Mouse (Mus musculus): ENCODE results near the gene Zfp941. TPM values are rescaled to one million over a fixed set of nuclear protein-coding genes. Genes with fewer than 3 reads are reported as not detected.
A peak's percentile ranks its signal among the peaks of the same experiment; 100 is the strongest.

The Zfp941 gene
- polyA plus RNA-seq, 1 experiment from 2014 or later = 1.3 TPM

- 91% methylated on average over 10 of the region's 10 CpGs for WGBS
- H3K9me3 ChIP-seq (replicated peaks; ENCODE audit: low read length) = no peaks in the 10 kb centered on the region
- no peaks in the 10 kb centered on the region for H3K27me3 ChIP-seq (ENCODE audit: insufficient read depth, low read length)
- no peak overlapping the region for H3K4me2 ChIP-seq (ENCODE audit: low read length)
- no peak for DNase-seq (ENCODE audit: low spot score)
- no peaks in the 10 kb centered on the region for H3K4me1 ChIP-seq (replicated peaks; ENCODE audit: insufficient read depth, low read length)
- no peak for ATAC-seq (replicated peaks; ENCODE audit: low FRiP score, low read depth)
- no peak for TF ChIP-seq CTCF (IDR thresholded peaks at IDR 0.05; ENCODE audit: low read depth)
- H3K4me3 ChIP-seq (replicated peaks; ENCODE audit: low read depth, low read length) = no peak overlapping the region
- H3K27ac ChIP-seq = no peak overlapping the region
- H3K36me3 ChIP-seq (ENCODE audit: insufficient read depth, low read length) = peaks cover 20% of the 10 kb centered on the region
- no peak overlapping the region for H3K9ac ChIP-seq (ENCODE audit: low read depth, low read length)
These were observed 26.6 kb upstream of the Zfp941 start for GRCm38 (mm10) chr7:140848591-140848990.

GRCm38 (mm10) chr7:140847755-140848580, 26.0 kb upstream of the Zfp941 start, which contains the start of gene Odf3:
Gene Odf3, plus strand, starts transcription at chr7:140847805.
- H3K4me2 ChIP-seq (ENCODE audit: low read length) = no peak within 1 kb of the TSS
- no peak for TF ChIP-seq CTCF (IDR thresholded peaks at IDR 0.05; ENCODE audit: low read depth)
- ATAC-seq (replicated peaks; ENCODE audit: low FRiP score, low read depth) (no peak), DNase-seq (ENCODE audit: low spot score) (no peak)
- no peaks in the 10 kb centered on the region for H3K9me3 ChIP-seq (replicated peaks; ENCODE audit: low read length)
- WGBS = 58% methylated on average over 11 of the region's 11 CpGs
- H3K4me1 ChIP-seq (replicated peaks; ENCODE audit: insufficient read depth, low read length) = no peaks in the 10 kb centered on the region
- H3K4me3 ChIP-seq (replicated peaks; ENCODE audit: low read depth, low read length) = no peak within 1 kb of the TSS
- H3K27ac ChIP-seq = no peak within 1 kb of the TSS
- H3K36me3 ChIP-seq (ENCODE audit: insufficient read depth, low read length) = peaks cover 14% of the 10 kb centered on the region
- H3K9ac ChIP-seq (ENCODE audit: low read depth, low read length) = no peak within 1 kb of the TSS
- H3K27me3 ChIP-seq (ENCODE audit: insufficient read depth, low read length) = no peaks in the 10 kb centered on the region

GRCm38 (mm10) chr7:140846676-140847075, 24.7 kb upstream of the Zfp941 start:
- no peak overlapping the region for H3K9ac ChIP-seq (ENCODE audit: low read depth, low read length)
- H3K36me3 ChIP-seq (ENCODE audit: insufficient read depth, low read length) = peaks cover 3% of the 10 kb centered on the region; the same call in 1 of the 2 replicates
- H3K4me2 ChIP-seq (ENCODE audit: low read length) = no peak overlapping the region
- ATAC-seq (replicated peaks; ENCODE audit: low FRiP score, low read depth) (no peak), DNase-seq (ENCODE audit: low spot score) (no peak)
- H3K4me3 ChIP-seq (replicated peaks; ENCODE audit: low read depth, low read length) = no peak overlapping the region
- H3K4me1 ChIP-seq (replicated peaks; ENCODE audit: insufficient read depth, low read length) = no peaks in the 10 kb centered on the region
- no peaks in the 10 kb centered on the region for H3K9me3 ChIP-seq (replicated peaks; ENCODE audit: low read length)
- H3K27me3 ChIP-seq (ENCODE audit: insufficient read depth, low read length) = no peaks in the 10 kb centered on the region
- 84% methylated on average over 10 of the region's 10 CpGs for WGBS
- TF ChIP-seq CTCF (IDR thresholded peaks at IDR 0.05; ENCODE audit: low read depth) = no peak
- no peak overlapping the region for H3K27ac ChIP-seq

- no peak for TF ChIP-seq CTCF (IDR thresholded peaks at IDR 0.05; ENCODE audit: low read depth)
- H3K4me1 ChIP-seq (replicated peaks; ENCODE audit: insufficient read depth, low read length) = no peaks in the 10 kb centered on the region
- DNase-seq (ENCODE audit: low spot score) = no peak
- no peaks in the 10 kb centered on the region for H3K27me3 ChIP-seq (ENCODE audit: insufficient read depth, low read length)
- H3K27ac ChIP-seq = no peak overlapping the region
- WGBS = 58% methylated on average over 4 of the region's 4 CpGs
- H3K4me2 ChIP-seq (ENCODE audit: low read length) = no peak overlapping the region
- no peak overlapping the region for H3K9ac ChIP-seq (ENCODE audit: low read depth, low read length)
- no peaks in the 10 kb centered on the region for H3K9me3 ChIP-seq (replicated peaks; ENCODE audit: low read length)
- no peaks in the 10 kb centered on the region for H3K36me3 ChIP-seq (ENCODE audit: insufficient read depth, low read length)
- no peak for ATAC-seq (replicated peaks; ENCODE audit: low FRiP score, low read depth)
- no peak overlapping the region for H3K4me3 ChIP-seq (replicated peaks; ENCODE audit: low read depth, low read length)
These were observed 23.7 kb upstream of the Zfp941 start for GRCm38 (mm10) chr7:140845683-140846082.

- peak; percentile 96 for TF ChIP-seq CTCF (IDR thresholded peaks at IDR 0.05; ENCODE audit: low read depth)
- Histone ChIP-seq H3K4me2 (ENCODE audit: low read length) (no peak within 1 kb of the TSS), H3K27ac (no peak within 1 kb of the TSS), H3K4me3 (replicated peaks; ENCODE audit: low read depth, low read length) (no peak within 1 kb of the TSS), H3K27me3 (ENCODE audit: insufficient read depth, low read length) (no peaks in the 10 kb centered on the region), H3K9me3 (replicated peaks; ENCODE audit: low read length) (no peaks in the 10 kb centered on the region), H3K36me3 (ENCODE audit: insufficient read depth, low read length) (no peaks in the 10 kb centered on the region), H3K4me1 (replicated peaks; ENCODE audit: insufficient read depth, low read length) (no peaks in the 10 kb centered on the region), H3K9ac (ENCODE audit: low read depth, low read length) (no peak within 1 kb of the TSS)
- ATAC-seq (replicated peaks; ENCODE audit: low FRiP score, low read depth) (peak; percentile 81), DNase-seq (ENCODE audit: low spot score) (peak; percentile 95)
- WGBS = 30% methylated on average over 14 of the region's 14 CpGs
These were observed 23.1 kb upstream of the Zfp941 start, which contains the start of gene Scgb1c1 for GRCm38 (mm10) chr7:140844905-140845665. Gene Scgb1c1, plus strand, starts transcription at chr7:140845547.

GRCm38 (mm10) chr7:140843806-140844205, 21.8 kb upstream of the Zfp941 start:
- no peak overlapping the region for H3K4me2 ChIP-seq (ENCODE audit: low read length)
- H3K36me3 ChIP-seq (ENCODE audit: insufficient read depth, low read length) = no peaks in the 10 kb centered on the region
- 75% methylated on average over 7 of the region's 7 CpGs for WGBS
- H3K27ac ChIP-seq = no peak overlapping the region
- DNase-seq (ENCODE audit: low spot score) (no peak), ATAC-seq (replicated peaks; ENCODE audit: low FRiP score, low read depth) (no peak)
- no peaks in the 10 kb centered on the region for H3K4me1 ChIP-seq (replicated peaks; ENCODE audit: insufficient read depth, low read length)
- no peak overlapping the region for H3K9ac ChIP-seq (ENCODE audit: low read depth, low read length)
- no peaks in the 10 kb centered on the region for H3K9me3 ChIP-seq (replicated peaks; ENCODE audit: low read length)
- no peak overlapping the region for H3K4me3 ChIP-seq (replicated peaks; ENCODE audit: low read depth, low read length)
- TF ChIP-seq CTCF (IDR thresholded peaks at IDR 0.05; ENCODE audit: low read depth) = no peak
- no peaks in the 10 kb centered on the region for H3K27me3 ChIP-seq (ENCODE audit: insufficient read depth, low read length)
